Mouse (Mus musculus) right cerebral cortex, postnatal 4 days (tissue): ENCODE data around the gene Tet3.
"Not testable (repeated sequence)": the region's sequence is repeated elsewhere in the genome, so short reads cannot be mapped to it uniquely, and the experiment has no call there.

ENCODE experiments used
- DNase-seq: peaks from one replicate; pipeline ENCODE4 v3.0.0-alpha.2; 2022

Gene Tet3

GRCm38 (mm10) chr6:83361523-83362248 is 97.2 kb downstream of the Tet3 start:
- no peak for DNase-seq

DNA sequence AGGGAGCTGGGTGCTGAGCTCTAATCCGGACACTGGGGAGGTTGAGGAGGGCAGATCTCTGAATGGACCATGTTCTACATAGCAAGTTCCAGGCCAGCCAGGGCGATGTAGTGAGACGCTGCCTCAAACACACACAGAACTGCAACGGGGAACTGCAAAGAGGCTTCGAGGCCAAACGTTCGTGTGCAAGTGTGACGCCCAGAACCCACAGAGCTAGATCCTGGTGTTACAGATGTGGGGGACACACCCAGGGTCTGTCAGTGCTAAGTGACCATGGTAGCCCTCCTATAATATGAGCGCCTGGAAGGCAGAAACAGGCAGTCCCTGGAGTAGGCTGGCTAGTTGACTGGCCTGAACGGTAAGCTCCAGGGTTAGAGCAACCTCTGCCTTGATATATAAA is 101.4 kb downstream of the Tet3 start:
- no peak for DNase-seq

DNA sequence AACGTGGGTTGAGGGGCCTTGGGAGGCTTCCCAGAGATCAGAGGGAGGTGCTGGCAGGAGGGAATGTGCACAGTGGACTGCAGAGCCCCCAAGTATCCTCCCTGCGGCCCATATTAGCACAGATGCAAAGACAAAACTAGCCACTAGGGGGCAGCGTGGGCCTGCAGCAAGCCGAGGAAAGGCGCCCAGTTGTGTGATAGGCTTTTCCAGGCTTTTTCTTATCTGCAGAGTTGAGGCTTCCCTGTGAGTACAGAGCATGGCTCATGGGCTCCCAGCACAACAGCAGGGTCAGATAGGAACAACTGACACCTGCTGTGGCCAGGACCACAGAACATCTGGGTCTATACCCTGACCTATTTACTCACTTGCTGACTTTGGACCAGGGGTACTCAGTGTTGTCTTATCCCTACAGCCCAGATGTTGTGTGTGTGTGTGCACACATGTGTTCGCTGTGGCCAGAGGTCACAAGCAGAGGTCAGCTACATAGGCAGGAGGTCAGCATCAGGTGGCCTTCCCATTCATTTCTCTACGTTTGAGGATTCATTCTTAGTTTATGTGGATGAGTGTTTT is 102.2 kb downstream of the Tet3 start:
- DNase-seq, result peak; percentile 95

DNA sequence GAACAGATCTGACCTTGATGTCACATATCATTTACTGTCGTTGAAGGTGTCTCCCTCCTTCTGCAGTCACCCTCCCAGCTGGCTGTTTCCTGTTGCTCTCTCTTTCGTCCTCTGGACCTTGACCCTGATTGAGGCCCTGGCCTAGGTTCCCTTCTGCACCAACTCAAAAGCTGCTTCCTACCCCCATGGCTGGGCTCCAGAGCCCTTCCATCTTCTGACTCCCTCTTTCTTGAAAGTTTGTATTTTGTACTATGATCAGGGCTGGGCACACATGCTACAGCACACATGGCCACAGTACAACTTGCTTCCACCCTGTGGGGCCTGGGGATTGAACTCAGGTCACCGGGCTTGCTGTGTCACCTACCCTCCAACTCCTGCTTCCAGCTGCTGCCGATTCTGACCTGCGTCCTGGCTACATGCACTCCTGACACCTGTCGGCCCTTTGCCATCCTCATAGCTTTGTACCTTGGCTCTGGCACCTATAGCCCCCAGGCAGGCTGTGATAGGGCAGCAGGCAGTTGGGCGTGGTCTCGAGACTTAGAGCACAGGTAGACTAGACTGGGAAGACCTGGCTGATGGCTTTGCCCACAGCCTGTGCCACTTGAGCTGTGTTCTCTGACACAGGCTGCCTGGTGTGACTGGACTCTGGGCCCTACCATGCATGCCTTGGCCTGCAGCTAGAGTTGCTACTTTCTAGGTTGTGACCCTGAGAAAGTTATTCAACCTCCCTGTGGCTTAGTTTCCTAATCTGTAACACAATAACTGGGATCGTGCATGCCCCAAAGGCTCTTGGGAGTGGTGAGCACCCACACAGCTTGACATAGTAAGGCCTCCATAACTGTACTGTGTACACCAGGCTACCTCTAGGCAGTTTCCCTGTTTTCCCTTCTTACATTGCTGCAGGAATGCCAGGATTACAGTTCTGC is 103.8 kb downstream of the Tet3 start:
- DNase-seq, result no peak

- DNase-seq, result no peak
These were observed 106.0 kb downstream of the Tet3 start for GRCm38 (mm10) chr6:83352666-83353410.

DNA sequence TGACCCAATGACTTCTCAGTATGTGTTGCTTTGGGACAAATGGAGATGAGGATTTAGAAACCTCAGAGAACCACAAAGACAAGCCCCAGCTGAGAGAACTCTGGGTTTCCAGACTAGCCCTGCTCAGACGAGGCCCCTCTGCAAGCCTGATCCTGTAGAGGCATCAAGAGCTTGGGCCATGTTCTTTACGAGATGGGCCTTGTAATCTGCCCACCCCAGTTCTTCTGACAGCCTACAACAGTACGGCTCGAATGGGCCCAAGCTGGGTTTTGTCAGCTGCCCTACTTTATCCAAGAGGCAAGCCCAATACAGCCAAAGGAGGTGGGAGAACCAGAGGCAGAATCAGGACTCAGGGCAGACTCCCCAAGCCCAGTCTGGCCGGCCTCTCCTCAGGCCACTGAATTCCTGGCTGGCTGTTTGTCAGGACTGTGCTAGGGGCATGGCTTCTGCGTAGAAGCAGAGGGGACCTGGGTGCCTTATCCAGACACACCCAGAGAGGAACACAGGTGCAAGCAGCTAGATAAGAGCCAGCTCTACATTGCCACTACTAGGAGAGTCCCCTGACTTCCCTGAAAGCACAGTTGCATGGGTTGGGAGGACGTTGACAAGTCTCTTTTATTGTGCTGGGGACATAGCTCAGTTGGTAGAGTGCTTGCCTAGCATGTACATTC is 107.3 kb downstream of the Tet3 start:
- DNase-seq, result no peak

DNA sequence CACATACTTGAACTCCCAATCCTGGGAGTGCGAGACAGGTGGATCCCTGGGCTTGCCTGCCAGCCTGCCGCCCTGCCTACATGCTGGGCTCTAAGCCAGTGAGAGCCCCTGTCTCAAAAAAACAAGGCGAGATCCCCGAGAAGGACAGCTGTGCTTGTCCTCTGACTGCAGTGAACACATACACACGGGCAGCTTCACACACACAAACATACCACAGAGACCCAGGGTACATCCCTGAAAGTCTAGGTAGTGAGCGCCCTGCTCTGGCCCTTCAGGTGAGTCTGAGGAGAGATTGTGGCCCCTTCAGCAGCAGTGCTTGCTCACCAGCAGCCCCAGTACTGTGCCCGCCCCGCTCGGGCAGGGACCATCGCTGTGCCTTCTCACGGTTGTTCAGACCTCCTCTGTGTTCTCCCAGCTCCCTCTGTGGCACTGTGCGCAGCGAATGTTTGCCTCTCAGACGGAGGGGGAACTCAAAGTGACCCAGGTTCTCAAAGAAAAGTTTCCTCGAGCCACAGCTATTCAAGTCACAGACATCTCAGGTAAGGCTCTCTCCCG is 108.0 kb downstream of the Tet3 start:
- DNase-seq, result no peak

DNA sequence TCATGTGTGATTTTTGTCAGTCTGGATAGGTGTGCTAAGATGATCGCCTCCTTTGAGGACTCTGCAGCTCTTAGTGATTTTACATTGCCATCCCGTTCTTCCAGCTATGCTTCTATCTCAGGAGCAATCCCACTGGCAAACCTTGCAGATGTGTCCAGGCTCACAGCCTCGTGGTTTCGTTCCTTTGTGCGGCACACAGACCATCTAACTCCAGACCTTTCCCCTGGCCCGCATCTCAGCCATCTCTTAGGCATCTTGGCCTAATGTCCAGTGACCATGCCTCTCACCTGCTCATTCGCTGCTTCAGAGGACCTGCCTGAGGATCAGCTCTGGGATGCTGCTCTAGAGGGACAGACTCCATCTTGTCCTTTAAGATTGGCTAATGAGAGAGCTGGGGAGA is 108.7 kb downstream of the Tet3 start:
- DNase-seq, result no peak

GRCm38 (mm10) chr6:83349274-83349958 is 109.5 kb downstream of the Tet3 start:
- DNase-seq, result peak; percentile 92

DNA sequence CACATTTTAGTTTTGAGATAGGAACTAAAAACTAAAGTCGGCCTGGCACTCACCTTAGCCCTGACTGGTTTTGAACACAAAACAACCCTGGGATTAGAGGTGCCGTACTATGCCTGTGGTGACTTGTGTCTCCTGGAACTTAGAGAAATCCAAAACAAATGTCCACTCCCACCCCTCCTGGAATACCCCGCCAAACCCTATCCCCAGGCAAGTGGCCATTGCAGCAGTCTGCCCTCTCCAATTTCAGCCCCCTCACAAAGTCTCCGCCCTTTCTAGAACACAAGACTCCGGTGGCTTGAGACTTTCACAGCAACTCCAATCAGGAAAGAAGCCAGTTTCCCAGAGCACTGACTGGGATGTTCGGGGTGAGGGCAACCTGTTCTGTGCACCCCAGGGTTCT is 110.0 kb downstream of the Tet3 start, which contains the start of gene Bola3:
TSS of gene Bola3 (plus strand) at position 275 of the 400 bp plus-strand sequence.
- DNase-seq, result no peak

DNA sequence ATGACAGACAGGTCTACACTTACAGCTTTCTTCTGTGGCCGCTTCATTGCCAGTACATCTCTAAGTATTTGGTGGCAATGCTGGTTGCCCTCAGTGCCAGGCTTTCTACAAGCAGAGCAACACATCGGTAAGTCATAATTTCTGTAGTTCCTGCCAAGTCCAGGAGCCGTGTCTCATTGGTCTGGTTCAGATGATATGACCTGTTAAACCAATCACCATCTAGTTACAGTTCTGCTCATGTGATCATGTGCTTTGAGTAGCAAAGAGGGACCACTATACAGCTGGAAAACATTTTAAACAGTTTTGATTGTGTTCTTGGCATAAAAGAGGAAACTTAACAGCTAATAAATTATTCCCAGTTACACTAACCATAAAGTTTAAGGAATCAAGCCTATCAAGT is 111.0 kb downstream of the Tet3 start:
- DNase-seq, result no peak

DNA sequence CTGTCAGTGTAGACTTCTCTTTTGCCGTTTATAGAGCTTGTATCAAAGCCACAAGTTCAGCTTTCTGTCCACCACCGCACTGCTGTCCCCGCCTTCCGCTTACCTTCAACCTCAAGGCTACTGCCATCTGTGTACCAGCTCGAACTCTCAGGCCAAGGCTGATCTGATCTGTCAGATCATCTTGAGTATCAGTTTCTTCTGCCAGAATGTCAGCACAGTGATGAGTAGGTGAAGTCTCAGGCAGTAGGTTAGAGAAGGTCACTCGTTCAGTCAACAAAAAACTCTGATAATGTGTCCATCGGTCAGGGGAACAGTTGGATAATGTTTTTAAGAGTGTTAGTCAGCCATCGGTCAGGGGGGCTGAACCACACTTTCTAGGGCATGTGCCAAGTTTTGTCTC is 113.6 kb downstream of the Tet3 start:
- not testable (repeated sequence) for DNase-seq

DNA sequence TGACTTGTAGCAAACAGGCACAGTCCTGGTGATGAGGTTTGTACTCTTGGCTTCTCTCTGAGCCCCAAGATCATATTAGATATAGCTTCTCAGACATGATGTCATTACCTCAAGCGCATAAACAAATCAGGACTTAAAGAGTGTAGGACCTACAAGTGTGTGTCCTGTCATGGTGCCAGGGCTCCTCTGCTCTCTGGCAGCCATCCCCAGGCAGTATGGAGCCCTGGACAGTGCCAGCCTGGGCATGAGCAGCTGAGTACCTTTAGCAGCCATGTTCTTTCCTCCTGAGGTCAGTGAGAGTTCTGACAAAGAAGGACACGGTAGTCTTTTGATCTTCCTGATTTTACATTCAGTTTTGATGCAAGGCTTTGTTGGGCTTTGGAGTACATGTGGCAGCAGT is 115.9 kb downstream of the Tet3 start:
- DNase-seq, result no peak

- no peak for DNase-seq
These were observed 117.5 kb downstream of the Tet3 start for GRCm38 (mm10) chr6:83341387-83341786.

- DNase-seq, result no peak
These were observed 131.2 kb downstream of the Tet3 start for GRCm38 (mm10) chr6:83327591-83328190.

GRCm38 (mm10) chr6:83326761-83327160 is 132.1 kb downstream of the Tet3 start:
- no peak for DNase-seq

- no peak for DNase-seq
These were observed 132.5 kb downstream of the Tet3 start for GRCm38 (mm10) chr6:83326394-83326736.

DNA sequence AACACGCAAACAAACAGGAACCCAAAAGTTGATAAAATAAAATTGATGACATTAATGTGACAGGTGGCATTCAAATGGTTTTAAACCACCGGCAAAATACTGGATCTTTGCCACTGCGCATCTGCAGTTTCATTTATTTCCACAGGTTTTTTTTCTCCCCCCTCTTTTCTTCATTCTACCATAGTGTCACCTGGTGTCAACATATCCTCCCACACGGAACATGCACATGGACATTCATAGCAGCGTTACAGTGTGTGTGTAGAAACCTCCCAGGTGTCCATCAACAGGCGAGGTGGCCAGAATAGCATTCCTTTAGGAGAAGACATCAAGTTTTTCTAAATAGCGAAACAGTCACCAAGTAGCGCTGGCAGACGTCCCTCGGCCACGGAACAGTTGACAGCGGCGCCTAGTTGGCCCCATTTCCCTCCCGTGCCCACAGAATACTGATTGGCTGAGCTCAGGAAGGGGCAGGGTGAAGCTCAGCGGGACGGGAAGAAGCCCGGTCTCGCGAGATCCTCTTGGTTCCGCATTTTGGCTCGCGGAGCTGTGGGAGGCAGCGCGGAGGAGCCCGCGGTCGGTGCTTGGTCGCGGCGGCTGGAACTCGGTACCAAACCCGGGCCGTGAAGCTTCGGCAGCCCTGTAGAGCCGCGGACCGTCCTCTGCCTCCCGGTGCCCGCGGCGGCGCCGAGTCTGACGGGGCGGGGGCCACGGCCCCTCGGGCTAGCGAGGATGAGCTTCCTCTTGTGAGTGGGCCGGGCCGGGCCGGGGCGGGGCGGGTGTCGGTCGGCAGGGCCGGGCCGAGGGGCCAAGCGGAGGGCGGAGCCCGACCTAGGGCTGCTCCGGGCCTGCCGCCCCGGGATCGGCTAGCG is 133.1 kb downstream of the Tet3 start, which contains the start of the genes Mthfd2 and Mob1a:
TSS of gene Mthfd2 (minus strand) at position 384 of the 869 bp plus-strand sequence.
TSS of gene Mob1a (plus strand) at position 492 of the 869 bp plus-strand sequence.
- DNase-seq, result peak; percentile 85

DNA sequence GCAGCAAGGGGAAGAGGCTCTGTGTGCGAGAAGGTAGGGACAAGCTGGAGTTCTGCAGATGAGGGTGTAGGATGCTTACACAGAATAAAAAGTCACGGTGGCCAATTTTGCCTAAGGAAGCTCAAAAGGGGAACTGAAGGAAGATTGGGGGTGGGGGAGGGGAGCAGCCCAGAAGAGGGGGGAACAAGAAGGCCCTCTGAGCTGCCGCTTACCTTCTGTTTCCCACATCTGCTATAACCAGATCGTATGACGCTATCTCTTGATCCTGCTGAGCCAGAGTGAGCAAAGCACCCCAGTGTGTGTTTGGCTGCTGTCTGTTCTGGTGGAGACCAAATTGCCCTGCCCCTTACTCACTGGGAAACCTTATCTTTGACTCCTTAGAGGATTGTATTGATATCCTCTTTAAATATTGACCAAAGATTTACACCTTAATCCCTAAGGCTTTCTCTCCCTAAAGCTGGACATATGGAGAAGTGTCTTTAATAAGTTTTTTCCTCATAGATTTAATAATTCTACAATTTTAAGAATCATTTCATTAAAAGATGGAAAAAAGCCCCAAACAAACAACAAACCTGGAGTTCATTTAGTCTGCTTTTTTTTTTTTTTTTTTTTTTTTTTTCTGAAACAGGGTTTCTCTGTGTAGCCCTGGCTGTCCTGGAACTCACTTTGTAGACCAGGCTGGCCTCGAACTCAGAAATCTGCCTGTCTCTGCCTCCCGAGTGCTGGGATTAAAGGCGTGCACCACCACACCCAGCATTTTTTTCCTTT is 135.0 kb downstream of the Tet3 start:
- no peak for DNase-seq
